ENCODE assay signal across 26 mouse cellular contexts in the genomic region with DNA sequence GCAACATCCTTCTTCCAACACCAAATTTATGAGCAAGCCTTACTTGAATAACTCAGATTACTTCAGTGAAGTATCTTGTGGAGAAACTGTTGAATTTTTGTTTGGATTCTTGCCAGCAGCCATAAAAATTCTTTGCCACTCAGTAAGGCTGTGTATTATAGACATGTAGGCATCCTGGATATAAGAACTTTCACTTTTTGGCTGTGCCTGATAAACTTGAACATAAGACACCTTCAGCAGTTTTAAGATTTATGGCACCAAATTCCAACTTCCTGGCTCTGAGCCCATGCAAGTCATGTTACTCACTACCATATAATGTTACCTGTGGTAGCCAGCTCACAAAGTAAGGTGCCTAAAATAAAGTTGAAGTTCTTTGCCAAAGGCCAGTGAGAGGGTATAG.
A peak's percentile ranks its signal among the peaks of the same experiment; 100 is the strongest.
DNase-seq lines count a peak whose midpoint lies in the region; ATAC-seq and TF ChIP-seq lines count a peak whose summit lies in the region.
"Had no signal": no experiment of that assay in that cellular context is flagged by ENCODE, and none has a peak within 500 bp of the region (broad histone marks: within the 10 kb centered on the region; RNA-seq: fewer than 3 reads in every experiment).

No protein-coding gene starts in this region.

- intact Hi-C loops in gastrocnemius, adult 2 months (cut with DNase I), result loop anchor here (2.0 kb wide), 1 partner anchor 40 kb away; no protein-coding TSS in a partner anchor

- no peak overlapping the region for H3K4me2 ChIP-seq in stomach, embryonic 14.5 days (replicated peaks; ENCODE audit: low read depth, low read length)
- H3K4me2 ChIP-seq in stomach, postnatal 0 days (replicated peaks; ENCODE audit: low read depth), result no peak overlapping the region
- no peak overlapping the region for H3K4me2 ChIP-seq in limb, embryonic 13.5 days (replicated peaks)
- H3K4me2 ChIP-seq: forebrain, embryonic 13.5 days; midbrain, embryonic 13.5 days; neural tube, embryonic 12.5 days; stomach, embryonic 15.5 days had no signal

- H3K4me1 ChIP-seq in stomach, embryonic 14.5 days (ENCODE audit: control insufficient read depth, insufficient read depth, low read length), result 0 out of 2 replicates have a peak, but pooled peaks cover 2% of the 10 kb centered on the region
- 0 out of 2 replicates have a peak, but pooled peaks cover 3% of the 10 kb centered on the region for H3K4me1 ChIP-seq in stomach, postnatal 0 days (replicated peaks; ENCODE audit: control insufficient read depth, insufficient read depth)
- H3K4me1 ChIP-seq in limb, embryonic 13.5 days, result peaks cover 30% of the 10 kb centered on the region
- H3K4me1 ChIP-seq: forebrain, embryonic 13.5 days; heart, embryonic 10.5 days; hindbrain, embryonic 10.5 days; megakaryocyte, embryonic 14.5 days; midbrain, embryonic 13.5 days; neural tube, embryonic 12.5 days had no signal

- peaks cover 8% of the 10 kb centered on the region; the same call in 1 of the 2 replicates for H3K9me3 ChIP-seq in stomach, embryonic 14.5 days (ENCODE audit: control insufficient read depth, low read depth, low read length)
- no peaks in the 10 kb centered on the region for H3K9me3 ChIP-seq in stomach, postnatal 0 days (ENCODE audit: control insufficient read depth, low read length)
- H3K9me3 ChIP-seq in limb, embryonic 13.5 days, result peaks cover 11% of the 10 kb centered on the region
- H3K9me3 ChIP-seq: stomach, embryonic 15.5 days had no signal

- TF ChIP-seq CTCF in gastrocnemius, adult 2 months (IDR thresholded peaks at IDR 0.05), result no peak
- no peak for TF ChIP-seq CTCF in stomach, postnatal 0 days (IDR thresholded peaks at IDR 0.05; ENCODE audit: low read depth)

- DNase-seq in gastrocnemius, adult 2 months, result peak; percentile 33
- DNase-seq in gastrocnemius, adult 18-20 months (ENCODE audit: low spot score), result no peak
- no peak for DNase-seq in stomach, postnatal 0 days (ENCODE audit: low spot score)
- no peak for DNase-seq in cerebellum, postnatal 25 days
- DNase-seq: adrenal gland, postnatal 36 days; cerebellum, adult 9-10 months; kidney, adult 18-20 months; retina, postnatal 1 day; right cerebral cortex, postnatal 25 days; thymus, adult 18-20 months; thymus, postnatal 4 days had no signal

- no peak for ATAC-seq in stomach, embryonic 14.5 days (ENCODE audit: insufficient number of reproducible peaks, insufficient read depth, low FRiP score, low read depth)
- ATAC-seq in stomach, postnatal 0 days (ENCODE audit: low FRiP score, low TSS enrichment), result no peak
- no peak; the same call in 1 of the 2 replicates for ATAC-seq in limb, embryonic 13.5 days (ENCODE audit: low FRiP score, low read depth)
- ATAC-seq in megakaryocyte progenitor cell, adult 5-6 weeks (replicated peaks; ENCODE audit: poor library complexity), result no peak
- ATAC-seq: CD4-positive, CD25-positive, alpha-beta regulatory T cell, adult 4 months; forebrain, embryonic 13.5 days; hindbrain, embryonic 16.5 days; midbrain, embryonic 13.5 days had no signal

- H3K27me3 ChIP-seq in stomach, embryonic 14.5 days (ENCODE audit: control insufficient read depth, insufficient read depth, low read length), result no peaks in the 10 kb centered on the region
- H3K27me3 ChIP-seq in stomach, postnatal 0 days (ENCODE audit: control insufficient read depth, insufficient read depth, low read length), result no peaks in the 10 kb centered on the region
- no peaks in the 10 kb centered on the region for H3K27me3 ChIP-seq in limb, embryonic 13.5 days
- H3K27me3 ChIP-seq: forebrain, embryonic 13.5 days; megakaryocyte, embryonic 14.5 days; midbrain, embryonic 13.5 days; neural tube, embryonic 12.5 days; stomach, embryonic 15.5 days had no signal

- no peak overlapping the region for H3K27ac ChIP-seq in gastrocnemius, adult 2 months
- H3K27ac ChIP-seq in stomach, embryonic 14.5 days (ENCODE audit: low read length), result 0 out of 2 replicates have a peak overlapping the region, but pooled peaks have one; percentile 0
- H3K27ac ChIP-seq in stomach, postnatal 0 days (replicated peaks), result no peak overlapping the region
- H3K27ac ChIP-seq in limb, embryonic 13.5 days, result peak overlapping the region; percentile 11
- H3K27ac ChIP-seq: forebrain, embryonic 13.5 days; heart, embryonic 10.5 days; hindbrain, embryonic 10.5 days; kidney, postnatal 0 days; left cerebral cortex, adult 2 months; liver, embryonic 14.5 days; midbrain, embryonic 13.5 days; neural tube, embryonic 12.5 days; stomach, embryonic 15.5 days had no signal

- no peak overlapping the region for H3K9ac ChIP-seq in stomach, embryonic 14.5 days (replicated peaks; ENCODE audit: low read depth, low read length)
- no peak overlapping the region for H3K9ac ChIP-seq in stomach, postnatal 0 days (ENCODE audit: low read length)
- no peak overlapping the region for H3K9ac ChIP-seq in limb, embryonic 13.5 days
- H3K9ac ChIP-seq: forebrain, embryonic 13.5 days; liver, embryonic 14.5 days; midbrain, embryonic 13.5 days; neural tube, embryonic 12.5 days; stomach, embryonic 15.5 days had no signal

- H3K36me3 ChIP-seq in stomach, embryonic 14.5 days (ENCODE audit: control insufficient read depth, insufficient read depth, low read length), result no peaks in the 10 kb centered on the region
- no peaks in the 10 kb centered on the region for H3K36me3 ChIP-seq in stomach, postnatal 0 days (ENCODE audit: control insufficient read depth, insufficient read depth, low read length)
- H3K36me3 ChIP-seq in limb, embryonic 13.5 days, result no peaks in the 10 kb centered on the region
- H3K36me3 ChIP-seq: heart, embryonic 10.5 days; hindbrain, embryonic 10.5 days; stomach, embryonic 15.5 days had no signal

- H3K4me3 ChIP-seq in gastrocnemius, adult 2 months, result no peak overlapping the region
- H3K4me3 ChIP-seq in stomach, embryonic 14.5 days (ENCODE audit: low read depth, low read length), result no peak overlapping the region
- no peak overlapping the region for H3K4me3 ChIP-seq in stomach, postnatal 0 days (ENCODE audit: low read depth, low read length)
- H3K4me3 ChIP-seq in limb, embryonic 13.5 days, result no peak overlapping the region
- H3K4me3 ChIP-seq: forebrain, embryonic 13.5 days; heart, embryonic 10.5 days; hindbrain, embryonic 10.5 days; left cerebral cortex, adult 2 months; megakaryocyte, embryonic 14.5 days; midbrain, embryonic 13.5 days; neural tube, embryonic 12.5 days; stomach, embryonic 15.5 days had no signal

- no peak for TF ChIP-seq EP300 in stomach, postnatal 0 days (optimal IDR thresholded peaks at IDR 0.05)

Comparison
In these comparisons a context has a peak if more than half of its experiments do, and no peak if none do; other contexts are left out.
1. H3K27ac ChIP-seq: peak in stomach, embryonic 14.5 days (single experiment) and limb, embryonic 13.5 days (single experiment); none in gastrocnemius, adult 2 months (single experiment) and stomach, postnatal 0 days (single experiment).